Mouse (Mus musculus): Measurements from ENCODE around the gene Krt16.

The Krt16 gene

GRCm38 (mm10) chr11:100248852-100249465, at the start of gene Krt16:
Gene Krt16 (minus strand): TSS chr11:100248902.
- DNase-seq (ENCODE audit: low spot score in 2 of 2): no peak

GRCm38 (mm10) chr11:100297801-100298200, 49.1 kb upstream of the Krt16 start:
- no peak for DNase-seq (ENCODE audit: low spot score in 2 of 2)

GRCm38 (mm10) chr11:100295308-100295707, 46.6 kb upstream of the Krt16 start:
- peak; percentile 78 for DNase-seq (ENCODE audit: low spot score in 2 of 2)

GRCm38 (mm10) chr11:100292884-100293283, 44.2 kb upstream of the Krt16 start:
- no peak for DNase-seq (ENCODE audit: low spot score in 2 of 2)

- DNase-seq (ENCODE audit: low spot score in 2 of 2): no peak
These were observed 41.5 kb upstream of the Krt16 start for GRCm38 (mm10) chr11:100290235-100290634.

- DNase-seq (ENCODE audit: low spot score in 2 of 2): no peak
These were observed 40.2 kb upstream of the Krt16 start for GRCm38 (mm10) chr11:100288942-100289341.

GRCm38 (mm10) chr11:100287024-100287423, 38.3 kb upstream of the Krt16 start:
- DNase-seq (ENCODE audit: low spot score in 2 of 2): no peak

GRCm38 (mm10) chr11:100284988-100285387, 36.3 kb upstream of the Krt16 start:
- no peak for DNase-seq (ENCODE audit: low spot score in 2 of 2)

GRCm38 (mm10) chr11:100282549-100282948, 33.8 kb upstream of the Krt16 start:
- peak; percentile 54 to 64 for DNase-seq (ENCODE audit: low spot score in 2 of 2)

- peak; percentile 85 to 94 for DNase-seq (ENCODE audit: low spot score in 2 of 2)
These were observed 33.2 kb upstream of the Krt16 start for GRCm38 (mm10) chr11:100281596-100282544.

GRCm38 (mm10) chr11:100278759-100279158, 30.1 kb upstream of the Krt16 start:
- DNase-seq (ENCODE audit: low spot score in 2 of 2): no peak

GRCm38 (mm10) chr11:100277726-100278480, 29.2 kb upstream of the Krt16 start:
- DNase-seq (ENCODE audit: low spot score in 2 of 2): no peak

GRCm38 (mm10) chr11:100275466-100275865, 26.8 kb upstream of the Krt16 start:
- DNase-seq (ENCODE audit: low spot score in 2 of 2): no peak

- DNase-seq (ENCODE audit: low spot score in 2 of 2): no peak
These were observed 26.0 kb upstream of the Krt16 start for GRCm38 (mm10) chr11:100274719-100275118.

GRCm38 (mm10) chr11:100271878-100272277, 23.2 kb upstream of the Krt16 start:
- no peak for DNase-seq (ENCODE audit: low spot score in 2 of 2)

- no peak for DNase-seq (ENCODE audit: low spot score in 2 of 2)
These were observed 21.2 kb upstream of the Krt16 start, which contains the start of gene Krt42 for GRCm38 (mm10) chr11:100269821-100270332. Gene Krt42 (minus strand): TSS chr11:100269871.

GRCm38 (mm10) chr11:100262058-100262980, 13.6 kb upstream of the Krt16 start:
- DNase-seq (ENCODE audit: low spot score in 2 of 2): no peak

- no peak for DNase-seq (ENCODE audit: low spot score in 2 of 2)
These were observed 12.5 kb upstream of the Krt16 start for GRCm38 (mm10) chr11:100261235-100261605.

- no peak for DNase-seq (ENCODE audit: low spot score in 2 of 2)
These were observed 12.0 kb upstream of the Krt16 start, which contains the start of gene Krt17 for GRCm38 (mm10) chr11:100260514-100261234. Gene Krt17 (minus strand): TSS chr11:100261029.

GRCm38 (mm10) chr11:100259079-100259478, 10.4 kb upstream of the Krt16 start:
- no peak for DNase-seq (ENCODE audit: low spot score in 2 of 2)

All from frontal cortex, postnatal 36 days (tissue).